Mouse (Mus musculus): ENCODE measurements at regions not wholly inside any gene's neighbourhood (a gene's known extent, or its start where the extent isn't known, plus 50 kb on each side); places are given as distances from the start of the nearest gene placed in this dataset.

GRCm38 (mm10) chr12:74595208-74595607 is 279.0 kb upstream of the Gm11042 start:
- 81% methylated on average over 2 of the region's 2 CpGs for WGBS
- Histone ChIP-seq H3K4me1 (ENCODE audit: control insufficient read depth, insufficient read depth, low read length) (no peaks in the 10 kb centered on the region), H3K36me3 (replicated peaks; ENCODE audit: control insufficient read depth, insufficient read depth, low read depth, low read length) (no peaks in the 10 kb centered on the region), H3K9ac (replicated peaks; ENCODE audit: low read length) (no peak overlapping the region), H3K9me3 (replicated peaks; ENCODE audit: control insufficient read depth, low read length) (no peaks in the 10 kb centered on the region), H3K4me2 (ENCODE audit: low read depth, low read length) (no peak overlapping the region), H3K27ac (replicated peaks; ENCODE audit: low read depth, low read length) (no peak overlapping the region), H3K4me3 (ENCODE audit: low read depth, low read length) (no peak overlapping the region), H3K27me3 (ENCODE audit: control insufficient read depth, insufficient read depth, low read length) (no peaks in the 10 kb centered on the region)
- no peak for DNase-seq (ENCODE audit: low spot score)
- ATAC-seq (replicated peaks; ENCODE audit: insufficient number of reproducible peaks, low FRiP score, low TSS enrichment, low read depth) = no peak

- Histone ChIP-seq H3K27me3 (ENCODE audit: control insufficient read depth, insufficient read depth, low read length) (no peaks in the 10 kb centered on the region), H3K27ac (replicated peaks; ENCODE audit: low read depth, low read length) (no peak overlapping the region), H3K4me1 (ENCODE audit: control insufficient read depth, insufficient read depth, low read length) (no peaks in the 10 kb centered on the region), H3K36me3 (replicated peaks; ENCODE audit: control insufficient read depth, insufficient read depth, low read depth, low read length) (no peaks in the 10 kb centered on the region), H3K9ac (replicated peaks; ENCODE audit: low read length) (no peak overlapping the region), H3K9me3 (replicated peaks; ENCODE audit: control insufficient read depth, low read length) (no peaks in the 10 kb centered on the region), H3K4me3 (ENCODE audit: low read depth, low read length) (no peak overlapping the region), H3K4me2 (ENCODE audit: low read depth, low read length) (no peak overlapping the region)
- WGBS = 82% methylated on average over 2 of the region's 2 CpGs
- DNase-seq (ENCODE audit: low spot score) (no peak), ATAC-seq (replicated peaks; ENCODE audit: insufficient number of reproducible peaks, low FRiP score, low TSS enrichment, low read depth) (no peak)
These were observed 238.4 kb upstream of the Gm11042 start for GRCm38 (mm10) chr12:74554599-74554998.

DNA sequence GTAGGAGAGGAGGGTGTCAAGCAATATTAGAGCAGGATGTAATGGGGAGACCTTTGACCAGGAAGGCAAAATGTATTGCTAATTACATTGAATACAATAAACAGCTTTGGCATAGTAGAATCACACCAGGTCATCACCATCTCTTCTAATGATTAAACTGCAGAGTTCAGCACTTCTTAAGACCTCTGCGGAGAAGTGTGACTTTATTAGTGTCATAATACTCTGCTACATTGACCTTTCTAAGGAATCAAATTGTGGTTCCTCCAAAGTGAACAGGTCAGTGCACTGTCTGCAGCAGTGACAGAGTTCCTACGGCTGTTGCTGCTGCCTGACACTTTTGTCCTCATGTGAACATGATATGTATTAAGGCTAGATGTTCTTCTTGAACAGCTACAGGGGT is 228.0 kb upstream of the Gm11042 start:
- Histone ChIP-seq H3K27ac (replicated peaks; ENCODE audit: low read depth, low read length) (no peak overlapping the region), H3K4me3 (ENCODE audit: low read depth, low read length) (no peak overlapping the region), H3K36me3 (replicated peaks; ENCODE audit: control insufficient read depth, insufficient read depth, low read depth, low read length) (no peaks in the 10 kb centered on the region), H3K4me1 (ENCODE audit: control insufficient read depth, insufficient read depth, low read length) (no peaks in the 10 kb centered on the region), H3K27me3 (ENCODE audit: control insufficient read depth, insufficient read depth, low read length) (no peaks in the 10 kb centered on the region), H3K4me2 (ENCODE audit: low read depth, low read length) (no peak overlapping the region), H3K9ac (replicated peaks; ENCODE audit: low read length) (no peak overlapping the region), H3K9me3 (replicated peaks; ENCODE audit: control insufficient read depth, low read length) (no peaks in the 10 kb centered on the region)
- 85% methylated on average over 2 of the region's 2 CpGs for WGBS
- no peak for ATAC-seq (replicated peaks; ENCODE audit: insufficient number of reproducible peaks, low FRiP score, low TSS enrichment, low read depth)
- no peak for DNase-seq (ENCODE audit: low spot score)

GRCm38 (mm10) chr12:74534882-74535281 is 218.7 kb upstream of the Gm11042 start:
- no peaks in the 10 kb centered on the region for H3K9me3 ChIP-seq (replicated peaks; ENCODE audit: control insufficient read depth, low read length)
- ATAC-seq (replicated peaks; ENCODE audit: insufficient number of reproducible peaks, low FRiP score, low TSS enrichment, low read depth) = no peak
- no peak overlapping the region for H3K4me3 ChIP-seq (ENCODE audit: low read depth, low read length)
- no peaks in the 10 kb centered on the region for H3K27me3 ChIP-seq (ENCODE audit: control insufficient read depth, insufficient read depth, low read length)
- H3K4me1 ChIP-seq (ENCODE audit: control insufficient read depth, insufficient read depth, low read length) = no peaks in the 10 kb centered on the region
- DNase-seq (ENCODE audit: low spot score) = no peak
- no peaks in the 10 kb centered on the region for H3K36me3 ChIP-seq (replicated peaks; ENCODE audit: control insufficient read depth, insufficient read depth, low read depth, low read length)
- 86% methylated on average over 2 of the region's 2 CpGs for WGBS
- no peak overlapping the region for H3K9ac ChIP-seq (replicated peaks; ENCODE audit: low read length)
- H3K27ac ChIP-seq (replicated peaks; ENCODE audit: low read depth, low read length) = no peak overlapping the region
- no peak overlapping the region for H3K4me2 ChIP-seq (ENCODE audit: low read depth, low read length)

DNA sequence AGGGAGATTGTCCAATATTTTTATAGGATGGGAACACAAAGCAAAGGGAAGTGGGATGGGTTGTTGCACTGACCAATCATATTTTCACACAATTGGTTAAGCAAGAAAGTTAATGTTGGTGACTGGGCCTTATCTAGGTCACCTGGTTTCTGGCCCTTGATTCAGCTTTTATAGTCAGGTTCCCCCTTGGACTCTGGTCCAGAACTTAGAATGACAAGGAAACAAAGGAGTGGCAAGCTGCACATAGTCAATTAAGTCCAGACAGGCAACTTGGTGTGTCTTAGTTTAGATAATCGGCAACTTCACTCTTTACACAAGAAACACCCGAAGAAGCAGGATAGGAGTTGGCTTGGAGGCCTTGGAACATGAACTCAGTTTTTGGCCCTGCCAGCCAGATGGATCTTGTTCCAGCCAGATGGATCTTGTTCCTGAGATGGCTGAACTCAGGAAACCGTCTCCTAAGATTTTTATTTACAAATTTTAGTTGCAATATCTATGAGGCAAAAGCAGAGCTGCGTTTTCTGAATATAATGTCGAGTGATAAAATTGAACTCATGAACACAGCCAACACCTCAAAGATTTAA is 212.9 kb upstream of the Gm11042 start:
- H3K9me3 ChIP-seq (replicated peaks; ENCODE audit: control insufficient read depth, low read length) = no peaks in the 10 kb centered on the region
- no peaks in the 10 kb centered on the region for H3K36me3 ChIP-seq (replicated peaks; ENCODE audit: control insufficient read depth, insufficient read depth, low read depth, low read length)
- H3K9ac ChIP-seq (replicated peaks; ENCODE audit: low read length) = no peak overlapping the region
- DNase-seq (ENCODE audit: low spot score) (no peak), ATAC-seq (replicated peaks; ENCODE audit: insufficient number of reproducible peaks, low FRiP score, low TSS enrichment, low read depth) (no peak)
- H3K4me2 ChIP-seq (ENCODE audit: low read depth, low read length) = no peak overlapping the region
- WGBS = 86% methylated on average over 5 of the region's 5 CpGs
- no peak overlapping the region for H3K4me3 ChIP-seq (ENCODE audit: low read depth, low read length)
- H3K27ac ChIP-seq (replicated peaks; ENCODE audit: low read depth, low read length) = no peak overlapping the region
- no peaks in the 10 kb centered on the region for H3K4me1 ChIP-seq (ENCODE audit: control insufficient read depth, insufficient read depth, low read length)
- H3K27me3 ChIP-seq (ENCODE audit: control insufficient read depth, insufficient read depth, low read length) = no peaks in the 10 kb centered on the region

DNA sequence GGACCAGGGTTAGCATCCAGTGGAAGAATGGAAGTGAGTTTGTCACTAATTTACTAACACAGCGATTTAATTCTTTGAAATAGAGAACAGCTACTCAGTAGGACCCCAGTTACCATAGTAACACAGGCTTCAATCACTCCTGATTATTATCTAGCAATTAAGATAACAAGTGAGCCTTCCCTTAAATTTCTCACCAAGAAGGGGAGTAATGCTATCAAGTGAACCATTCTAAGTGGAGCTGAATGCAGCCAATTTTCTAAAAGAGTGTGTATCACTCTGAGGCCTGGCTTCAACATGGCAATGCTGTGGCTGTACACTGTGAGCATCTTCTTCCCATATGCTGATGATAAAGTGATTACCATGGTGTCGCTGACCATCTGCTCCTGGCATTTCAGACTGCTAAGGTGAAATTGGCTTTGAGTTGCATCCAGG is 211.0 kb upstream of the Gm11042 start:
- Histone ChIP-seq H3K9me3 (replicated peaks; ENCODE audit: control insufficient read depth, low read length) (no peaks in the 10 kb centered on the region), H3K36me3 (replicated peaks; ENCODE audit: control insufficient read depth, insufficient read depth, low read depth, low read length) (no peaks in the 10 kb centered on the region), H3K27ac (replicated peaks; ENCODE audit: low read depth, low read length) (no peak overlapping the region), H3K9ac (replicated peaks; ENCODE audit: low read length) (no peak overlapping the region), H3K4me1 (ENCODE audit: control insufficient read depth, insufficient read depth, low read length) (no peaks in the 10 kb centered on the region), H3K4me3 (ENCODE audit: low read depth, low read length) (no peak overlapping the region), H3K27me3 (ENCODE audit: control insufficient read depth, insufficient read depth, low read length) (no peaks in the 10 kb centered on the region), H3K4me2 (ENCODE audit: low read depth, low read length) (no peak overlapping the region)
- DNase-seq (ENCODE audit: low spot score) (no peak), ATAC-seq (replicated peaks; ENCODE audit: insufficient number of reproducible peaks, low FRiP score, low TSS enrichment, low read depth) (no peak)
- 46% methylated on average over 2 of the region's 2 CpGs for WGBS

DNA sequence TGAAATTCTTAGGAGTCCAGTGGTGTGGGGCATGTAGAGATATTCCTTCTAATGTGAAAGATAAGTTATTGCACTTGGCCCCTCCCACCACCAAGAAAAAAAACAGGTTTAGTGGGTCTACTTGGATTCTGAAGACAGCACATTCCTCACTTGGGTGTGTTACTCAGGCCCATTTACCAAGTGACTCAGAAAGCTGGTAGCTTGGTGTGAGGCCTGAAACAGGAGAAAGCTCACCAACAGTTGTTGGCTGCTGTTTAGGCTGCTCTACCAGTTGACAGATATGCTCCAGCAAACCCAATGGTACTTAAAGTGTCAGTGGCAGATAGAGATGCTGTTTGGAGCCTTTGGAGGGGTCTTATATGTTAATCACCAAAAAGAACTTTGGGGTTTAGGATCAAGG is 207.8 kb upstream of the Gm11042 start:
- DNase-seq (ENCODE audit: low spot score) = no peak
- Histone ChIP-seq H3K4me3 (ENCODE audit: low read depth, low read length) (no peak overlapping the region), H3K36me3 (replicated peaks; ENCODE audit: control insufficient read depth, insufficient read depth, low read depth, low read length) (no peaks in the 10 kb centered on the region), H3K9me3 (replicated peaks; ENCODE audit: control insufficient read depth, low read length) (no peaks in the 10 kb centered on the region), H3K9ac (replicated peaks; ENCODE audit: low read length) (no peak overlapping the region), H3K27ac (replicated peaks; ENCODE audit: low read depth, low read length) (no peak overlapping the region), H3K4me2 (ENCODE audit: low read depth, low read length) (no peak overlapping the region), H3K4me1 (ENCODE audit: control insufficient read depth, insufficient read depth, low read length) (no peaks in the 10 kb centered on the region), H3K27me3 (ENCODE audit: control insufficient read depth, insufficient read depth, low read length) (no peaks in the 10 kb centered on the region)
- no peak for ATAC-seq (replicated peaks; ENCODE audit: insufficient number of reproducible peaks, low FRiP score, low TSS enrichment, low read depth)

DNA sequence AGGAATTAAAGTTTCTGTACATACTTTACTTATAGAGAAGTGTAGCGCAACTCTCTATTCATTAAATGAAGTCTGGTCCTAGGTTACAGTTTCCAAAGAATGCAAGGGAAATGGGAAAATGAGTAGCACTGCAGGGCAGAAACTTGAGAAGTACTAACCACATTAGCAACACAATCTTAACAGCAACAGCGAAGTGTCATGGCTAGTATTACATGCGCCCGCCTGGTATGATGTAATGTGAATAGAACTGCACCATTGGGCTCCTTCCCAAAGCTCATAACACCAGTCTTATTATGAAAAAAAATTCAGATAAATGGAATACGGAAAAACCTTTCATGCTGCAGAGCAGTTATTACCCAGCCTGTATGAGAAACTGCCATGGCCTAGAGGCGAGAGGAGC is 201.8 kb upstream of the Gm11042 start:
- Histone ChIP-seq H3K36me3 (replicated peaks; ENCODE audit: control insufficient read depth, insufficient read depth, low read depth, low read length) (no peaks in the 10 kb centered on the region), H3K27ac (replicated peaks; ENCODE audit: low read depth, low read length) (no peak overlapping the region)
- peak; percentile 7 for DNase-seq (ENCODE audit: low spot score)

More for the DNA sequence above, 201.8 kb upstream of the Gm11042 start:
- no peaks in the 10 kb centered on the region for H3K9me3 ChIP-seq (replicated peaks; ENCODE audit: control insufficient read depth, low read length)
- ATAC-seq (replicated peaks; ENCODE audit: insufficient number of reproducible peaks, low FRiP score, low TSS enrichment, low read depth) = no peak
- H3K9ac ChIP-seq (replicated peaks; ENCODE audit: low read length) = no peak overlapping the region
- no peaks in the 10 kb centered on the region for H3K4me1 ChIP-seq (ENCODE audit: control insufficient read depth, insufficient read depth, low read length)
- 77% methylated on average over 6 of the region's 6 CpGs for WGBS
- no peak overlapping the region for H3K4me2 ChIP-seq (ENCODE audit: low read depth, low read length)
- no peaks in the 10 kb centered on the region for H3K27me3 ChIP-seq (ENCODE audit: control insufficient read depth, insufficient read depth, low read length)
- H3K4me3 ChIP-seq (ENCODE audit: low read depth, low read length) = no peak overlapping the region
